Mouse (Mus musculus): ENCODE results near the gene Ifi213.

DNA sequence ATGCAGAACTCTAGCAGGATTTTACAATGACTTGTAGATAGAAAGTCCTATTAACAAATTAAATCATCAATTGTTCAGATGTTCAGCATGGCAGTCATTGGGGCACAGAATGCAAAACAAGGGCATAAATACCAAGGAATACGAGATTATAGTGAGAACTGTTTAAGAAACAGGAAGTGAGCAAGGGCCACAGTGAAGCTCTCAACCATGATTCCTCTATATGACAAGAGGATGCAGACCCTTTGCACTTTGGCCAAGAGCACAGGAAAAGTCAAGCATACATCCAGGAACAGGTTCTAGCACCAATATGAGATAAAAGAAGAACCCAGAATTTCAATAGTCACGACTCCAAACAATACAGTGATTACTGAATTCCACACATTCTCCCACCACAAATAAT, 27.6 kb upstream of the Ifi213 start:
- TF ChIP-seq EP300 (IDR thresholded peaks at IDR 0.05; ENCODE audit: low read depth) (no peak), CTCF (IDR thresholded peaks at IDR 0.05; ENCODE audit: low read depth) (no peak)
